Mouse (Mus musculus): Measurements from ENCODE around the gene Adgrg1.

Gene Adgrg1

DNA sequence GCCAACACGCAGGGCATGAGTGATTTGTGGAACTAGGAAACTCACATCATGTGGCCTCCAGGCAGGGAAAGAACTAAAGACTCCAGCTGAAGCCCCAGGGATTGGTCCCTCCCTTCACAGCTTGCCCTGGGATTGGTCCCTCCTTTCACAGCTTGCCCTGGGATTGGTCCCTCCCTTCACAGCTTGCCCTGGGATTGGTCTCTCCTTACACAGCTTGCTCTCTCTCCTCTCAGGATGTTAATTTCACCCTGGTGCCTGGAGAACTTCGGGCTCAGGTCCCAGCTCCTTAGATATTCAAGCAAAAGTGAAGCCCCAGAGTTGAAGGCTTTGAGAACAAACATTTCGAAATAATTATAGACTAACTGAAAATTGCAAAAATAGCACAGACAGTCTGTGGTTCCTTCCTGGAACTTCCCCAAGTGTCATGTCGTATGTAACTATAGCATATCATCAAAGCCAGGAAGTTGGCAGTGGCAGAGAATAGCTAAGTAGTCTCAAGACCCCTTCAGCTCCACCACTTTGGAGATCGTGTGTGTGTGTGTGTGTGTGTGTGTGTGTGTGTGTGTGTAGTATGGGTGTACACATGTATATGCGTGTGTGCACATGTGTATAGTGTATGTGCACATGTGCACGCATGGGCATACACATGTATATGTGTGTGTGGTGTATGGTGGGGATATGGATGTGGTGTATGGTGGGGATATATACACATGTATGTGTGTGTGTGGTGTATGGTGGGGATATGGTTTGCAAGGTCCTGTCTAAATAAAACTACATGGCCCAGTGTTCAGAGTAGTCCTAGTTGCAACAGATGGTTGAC is 62.8 kb downstream of the Adgrg1 start:
- no peak for DNase-seq (ENCODE audit: low read depth, low spot score)

DNA sequence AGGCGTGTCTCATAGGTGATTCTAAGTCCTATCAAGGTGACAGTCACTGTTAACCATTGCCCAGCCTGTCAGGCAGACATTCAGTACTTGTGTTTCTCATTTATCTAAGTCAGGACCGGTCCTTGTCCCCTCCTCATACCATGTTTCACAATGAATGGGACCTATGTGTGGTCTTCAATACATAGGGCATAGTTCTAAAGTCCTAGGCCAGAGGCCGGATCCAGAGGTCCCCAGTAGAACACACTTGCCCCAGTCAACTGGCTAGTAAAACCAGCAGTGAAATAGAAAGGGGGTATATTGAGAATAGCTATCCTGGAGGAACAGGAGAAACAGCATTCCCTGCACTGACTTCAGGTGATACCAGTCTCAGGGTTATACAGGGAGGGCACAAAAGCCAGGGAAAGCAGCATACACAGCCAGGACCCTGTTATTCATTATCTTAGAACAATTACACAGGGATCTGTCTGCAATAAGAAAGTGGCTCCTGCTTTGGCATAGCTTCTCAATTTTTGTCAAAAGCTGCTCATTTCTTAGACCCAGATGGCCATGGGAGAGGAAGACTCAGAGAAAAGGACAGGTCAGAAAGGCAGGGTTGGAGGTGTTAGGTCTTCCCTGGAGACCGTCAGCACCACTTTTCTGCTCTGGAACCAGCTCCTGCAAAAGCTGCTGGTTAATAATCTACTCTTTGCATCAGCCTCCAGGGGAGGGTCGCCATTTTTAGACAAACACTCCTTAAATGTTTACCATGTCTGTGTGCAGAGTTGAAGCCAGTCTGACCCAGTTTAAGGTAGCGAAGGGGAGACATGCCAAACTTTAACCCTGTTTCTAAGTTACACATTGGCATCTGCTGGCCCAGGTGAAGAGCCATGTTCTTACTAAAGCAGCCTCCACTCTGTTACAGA is 67.6 kb downstream of the Adgrg1 start:
- DNase-seq (ENCODE audit: low read depth, low spot score) = no peak

DNA sequence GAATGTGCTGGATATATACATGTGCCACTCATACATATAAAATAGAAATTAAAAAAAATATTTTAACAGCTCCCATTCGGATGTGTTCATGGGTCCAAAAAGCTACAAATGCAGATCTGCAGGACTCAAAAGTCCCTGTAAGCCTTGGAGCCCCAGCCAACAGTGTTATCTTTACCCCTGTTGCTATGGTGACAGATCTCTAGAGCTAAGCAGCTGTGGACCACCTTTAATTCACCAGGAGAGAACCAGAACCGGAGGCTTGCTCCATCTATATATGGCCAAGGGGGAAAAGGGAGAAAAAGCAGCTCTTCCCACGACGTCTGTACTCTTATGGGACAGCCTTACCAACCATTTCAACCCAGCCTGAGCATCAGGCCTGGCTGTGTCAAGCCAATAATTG is 70.3 kb downstream of the Adgrg1 start:
- no peak for DNase-seq (ENCODE audit: low read depth, low spot score)

DNA sequence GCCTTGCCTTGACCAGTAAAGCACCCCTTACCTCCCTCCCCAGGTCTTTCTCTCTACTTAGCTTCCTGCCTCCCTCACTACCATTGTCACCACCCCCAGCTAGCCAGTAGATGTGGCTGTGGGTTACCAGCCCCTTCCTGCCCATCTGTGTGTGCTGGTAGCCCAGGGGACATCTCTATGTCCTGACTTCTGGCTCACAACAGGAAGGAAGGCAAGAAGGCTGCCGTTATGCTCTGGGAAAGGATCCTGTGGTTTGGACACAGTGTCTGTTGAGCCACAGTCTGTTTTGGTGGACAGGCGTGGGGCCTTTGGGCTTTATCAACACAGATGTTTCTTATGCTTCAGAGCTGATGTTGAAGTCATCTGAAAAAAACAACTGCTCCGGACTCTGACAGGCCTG is 72.4 kb downstream of the Adgrg1 start:
- DNase-seq (ENCODE audit: low read depth, low spot score) = no peak

DNA sequence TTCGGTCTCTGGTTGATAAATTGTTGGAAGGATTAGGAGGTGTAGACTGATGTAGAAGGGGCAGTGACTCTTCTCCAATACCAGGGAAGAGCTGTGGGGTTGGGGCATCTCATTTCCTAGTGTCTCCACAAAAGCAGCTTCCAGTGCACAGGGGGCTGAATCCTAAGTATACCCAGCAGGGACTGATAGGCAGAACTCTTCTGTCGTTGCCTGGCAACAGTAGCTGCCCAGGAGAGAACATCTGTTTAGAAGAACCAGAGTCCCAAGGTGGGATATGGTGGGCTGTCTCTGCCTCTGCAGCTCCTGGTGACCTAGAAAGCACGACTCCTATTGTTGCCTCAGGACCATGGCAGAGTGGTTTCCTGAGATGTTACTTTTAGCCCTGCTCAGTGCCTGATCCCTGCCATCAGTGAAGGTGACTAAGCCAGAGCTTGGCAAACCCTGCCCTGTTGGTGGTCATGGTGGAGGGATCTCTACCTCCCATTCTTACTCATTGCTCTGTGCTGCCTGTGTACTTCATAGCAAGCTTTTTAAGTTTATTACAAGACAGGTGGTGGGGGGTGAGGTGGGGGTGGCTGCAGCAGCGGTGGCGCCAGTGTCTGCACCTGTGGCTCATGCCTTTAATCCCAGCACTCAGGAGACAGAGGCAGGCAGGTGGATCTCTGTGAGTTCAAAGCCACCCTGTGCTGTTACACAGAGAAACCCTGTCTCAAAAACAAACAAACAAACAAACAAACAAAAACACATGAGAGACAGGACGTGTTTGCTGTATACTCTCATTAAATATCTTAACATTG is 73.5 kb downstream of the Adgrg1 start:
- DNase-seq (ENCODE audit: low read depth, low spot score) = no peak

DNA sequence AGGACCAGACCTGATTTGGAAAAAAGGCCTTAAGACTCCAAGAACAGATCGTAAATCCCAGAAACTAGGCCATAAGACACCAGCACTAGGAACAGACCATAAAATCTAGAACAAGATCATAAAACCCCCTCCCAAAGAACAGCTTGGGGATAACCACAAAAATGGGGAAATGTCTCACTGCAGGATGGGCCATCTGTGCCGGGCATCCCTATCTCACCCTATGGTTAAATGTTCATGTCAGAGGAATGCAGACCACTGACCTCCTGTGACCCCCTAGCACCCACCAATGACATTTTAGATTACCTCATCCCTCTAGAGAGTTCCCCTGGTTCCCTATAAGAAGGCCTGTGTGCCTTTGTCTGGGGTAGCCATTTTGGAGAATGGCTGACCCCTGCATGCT is 75.1 kb downstream of the Adgrg1 start:
- DNase-seq (ENCODE audit: low read depth, low spot score) = no peak

DNA sequence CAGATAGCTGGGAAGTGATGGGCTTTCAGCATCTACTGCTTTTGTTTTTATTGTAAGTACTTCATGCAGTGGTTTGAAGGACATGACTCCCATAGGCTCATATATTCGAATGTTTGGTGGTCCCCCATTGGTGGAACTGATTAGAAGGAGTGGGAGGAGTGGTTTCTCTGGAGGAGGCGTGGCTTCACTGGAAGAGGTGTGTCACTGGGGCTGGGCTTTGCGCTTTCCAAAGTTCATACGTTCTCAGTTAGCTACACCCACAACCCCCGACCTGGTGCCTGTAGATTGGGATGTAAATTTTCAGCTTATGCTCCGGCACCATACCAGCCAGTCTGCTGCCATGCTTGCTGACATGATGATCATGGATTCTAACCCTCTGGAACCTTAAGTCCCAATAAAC is 79.9 kb downstream of the Adgrg1 start:
- DNase-seq (ENCODE audit: low read depth, low spot score) = no peak

DNA sequence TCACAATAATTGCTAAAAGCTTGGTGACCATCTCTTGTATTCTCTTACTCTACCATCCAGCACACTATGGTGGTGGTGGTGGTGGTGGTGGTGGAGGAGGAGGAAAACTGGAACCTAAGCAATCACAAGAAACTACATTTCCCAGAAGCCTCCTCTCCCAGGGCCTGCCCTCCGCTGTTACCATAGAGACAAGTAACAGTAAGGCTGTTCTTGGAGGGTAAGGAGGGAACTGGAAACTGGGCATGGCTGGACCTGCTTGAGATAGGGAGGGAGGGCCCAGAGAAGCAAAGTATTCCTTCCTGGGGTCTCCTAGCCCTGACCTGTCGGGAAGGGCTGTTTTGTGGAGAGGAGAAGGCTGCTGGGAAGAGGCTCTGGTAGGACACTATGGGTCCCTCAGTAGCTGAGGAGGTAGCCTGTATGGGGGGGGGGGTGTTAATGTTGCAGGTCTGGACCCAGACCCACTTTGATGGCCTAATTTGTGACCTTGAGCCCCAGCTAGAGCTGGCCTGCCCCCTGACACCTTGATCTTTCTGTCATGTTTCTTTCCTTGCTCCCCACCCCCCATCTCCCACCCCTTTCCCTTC is 80.5 kb downstream of the Adgrg1 start, which contains the start of gene Drc7:
Drc7 (plus strand) TSS at position 177 of the 584 bp plus-strand sequence.
- no peak for DNase-seq (ENCODE audit: low read depth, low spot score)

DNA sequence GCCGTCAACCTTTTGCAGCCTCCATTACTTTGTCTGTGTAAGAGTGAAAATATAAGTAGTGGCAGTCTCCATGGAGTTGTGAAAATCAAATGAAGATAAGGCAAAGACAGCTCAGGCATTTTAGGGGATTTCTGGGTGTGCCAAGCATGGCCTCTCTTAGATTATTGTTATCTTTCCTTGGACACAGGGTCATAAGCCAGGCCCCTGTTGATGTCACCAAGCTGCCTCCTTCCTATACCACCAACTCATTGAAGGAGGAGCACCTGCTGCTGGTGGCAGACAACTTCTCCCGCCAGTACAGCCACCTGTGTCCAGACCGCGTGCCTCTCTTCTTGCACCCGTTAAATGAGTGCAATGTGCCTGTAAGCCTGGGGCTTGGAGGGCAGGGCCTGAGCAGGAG is 81.9 kb downstream of the Adgrg1 start:
- no peak for DNase-seq (ENCODE audit: low read depth, low spot score)

DNA sequence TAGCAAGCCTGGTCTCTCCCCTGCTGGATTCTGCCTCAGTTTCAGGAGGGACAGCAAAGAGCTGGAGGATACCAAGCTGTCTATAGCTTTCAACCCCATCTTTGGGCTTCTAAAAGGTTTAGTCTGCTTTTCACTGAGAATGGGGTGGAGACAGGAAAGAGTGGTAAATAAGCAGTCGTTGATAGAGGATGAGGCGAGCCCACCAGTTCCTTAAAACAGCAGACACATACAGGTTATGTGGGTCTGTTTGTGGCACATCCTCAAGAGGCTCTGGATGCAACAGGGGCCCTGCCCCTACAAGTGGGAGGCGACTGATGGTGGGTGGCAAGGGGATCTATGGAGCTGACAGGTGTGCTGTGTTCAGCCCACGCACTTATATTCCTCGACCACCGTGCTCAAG is 84.1 kb downstream of the Adgrg1 start:
- DNase-seq (ENCODE audit: low read depth, low spot score) = no peak

DNA sequence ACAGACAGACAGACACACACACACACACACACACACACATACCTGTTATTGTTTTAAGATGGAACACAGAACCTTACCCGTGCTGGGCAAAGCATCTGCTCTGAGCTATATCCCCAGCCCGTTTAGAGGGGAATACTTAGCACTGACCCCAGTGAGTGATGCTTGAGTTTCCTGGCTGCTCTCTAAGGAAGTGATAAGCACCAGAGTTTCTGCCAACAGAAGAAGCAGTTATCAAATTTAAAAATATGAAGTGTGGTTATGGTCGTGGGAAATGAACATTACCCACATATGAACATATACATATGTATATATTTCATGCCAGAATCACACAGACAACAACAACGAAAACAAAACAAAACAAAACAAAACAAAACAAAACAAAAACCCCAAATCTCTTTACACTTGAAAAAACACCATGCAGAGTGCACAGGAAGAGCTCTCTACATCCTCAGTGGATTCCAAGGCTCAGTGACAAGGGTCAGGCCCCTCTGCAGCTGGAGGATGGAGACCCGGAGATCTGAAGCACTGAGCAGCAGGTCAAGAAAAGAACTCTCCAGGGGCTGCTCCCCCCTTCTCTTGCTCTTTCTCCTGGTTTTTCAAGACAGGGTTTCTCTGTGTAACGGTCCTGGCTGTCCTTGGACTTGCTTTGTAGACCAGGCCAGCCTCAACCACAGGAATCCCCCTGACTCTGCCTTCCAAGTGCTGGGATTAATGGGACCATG is 85.4 kb downstream of the Adgrg1 start:
- no peak for DNase-seq (ENCODE audit: low read depth, low spot score)
